In genomic region chr1:106210461-106210860, GRCm38 (mm10) we compare ENCODE assay signal across 16 mouse cellular contexts.
"Had no signal": no experiment of that assay in that cellular context is flagged by ENCODE, and none has a peak within 500 bp of the region (broad histone marks: within the 10 kb centered on the region; RNA-seq: fewer than 3 reads in every experiment).

No protein-coding gene starts in this region.

- H3K4me2 ChIP-seq: lung, embryonic 14.5 days; midbrain, embryonic 13.5 days; midbrain, embryonic 15.5 days; neural tube, embryonic 12.5 days had no signal

- H3K4me3 ChIP-seq: midbrain, embryonic 10.5 days; midbrain, embryonic 13.5 days; midbrain, embryonic 15.5 days; neural tube, embryonic 12.5 days had no signal

- H3K27me3 ChIP-seq: midbrain, embryonic 13.5 days; midbrain, embryonic 15.5 days; neural tube, embryonic 12.5 days had no signal

- H3K36me3 ChIP-seq: midbrain, embryonic 10.5 days; midbrain, embryonic 13.5 days; midbrain, embryonic 15.5 days; neural tube, embryonic 12.5 days had no signal

- DNase-seq: lung, adult 18-20 months; lung, embryonic 14.5 days; lung, postnatal 10 days; lung, postnatal 4 days; retina, postnatal 1 day; right cerebral cortex, adult 18-20 months; right cerebral cortex, postnatal 25 days; right cerebral cortex, postnatal 4 days; spleen, adult 18-20 months; thymus, adult 18-20 months; thymus, postnatal 14 days; thymus, postnatal 36 days had no signal
